Mouse (Mus musculus): ENCODE results near the gene Cap2. TPM values are rescaled to one million over a fixed set of nuclear protein-coding genes. Genes with fewer than 3 reads are reported as not detected.

The Cap2 gene
- polyA plus RNA-seq, 1 experiment from 2014 or later = 3.5 TPM

DNA sequence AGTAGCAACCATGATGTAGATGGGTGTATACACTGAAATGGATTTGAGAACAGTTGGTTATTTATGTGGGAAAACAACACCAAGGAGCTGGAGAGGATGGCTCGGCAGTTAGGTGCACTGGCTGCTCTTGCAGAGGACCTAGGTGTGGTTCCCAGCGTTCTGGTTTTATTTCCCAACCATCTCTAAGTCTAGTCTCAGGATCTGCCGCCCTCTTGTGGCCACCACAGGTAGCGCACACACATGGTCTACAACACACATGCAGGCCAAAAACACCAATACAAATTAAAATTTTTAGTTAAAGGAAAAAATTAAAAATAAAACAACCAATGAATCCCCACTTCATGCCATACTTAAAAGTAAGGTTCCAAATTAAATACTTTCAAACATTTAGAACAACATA lies 140.7 kb downstream of the Cap2 start:
- peaks cover 6% of the 10 kb centered on the region; the same call in 1 of the 2 replicates for H3K9me3 ChIP-seq (ENCODE audit: control insufficient read depth, low read length)
- no peak overlapping the region for H3K27ac ChIP-seq (ENCODE audit: low read depth, low read length)
- no peak for ATAC-seq (replicated peaks; ENCODE audit: low FRiP score)
- H3K4me2 ChIP-seq = no peak overlapping the region
- H3K36me3 ChIP-seq (ENCODE audit: control insufficient read depth, insufficient read depth, low read length) = 0 out of 2 replicates have a peak, but pooled peaks cover 2% of the 10 kb centered on the region
- H3K4me1 ChIP-seq (replicated peaks; ENCODE audit: control insufficient read depth, insufficient read depth, low read length) = no peaks in the 10 kb centered on the region
- 78% methylated on average over 4 of the region's 4 CpGs for WGBS
- H3K9ac ChIP-seq (ENCODE audit: low read depth, low read length) = no peak overlapping the region
- DNase-seq (ENCODE audit: low spot score) = no peak
- no peak overlapping the region for H3K4me3 ChIP-seq (ENCODE audit: low read depth, low read length)
- no peaks in the 10 kb centered on the region for H3K27me3 ChIP-seq (replicated peaks; ENCODE audit: control insufficient read depth, insufficient read depth, low read length)

DNA sequence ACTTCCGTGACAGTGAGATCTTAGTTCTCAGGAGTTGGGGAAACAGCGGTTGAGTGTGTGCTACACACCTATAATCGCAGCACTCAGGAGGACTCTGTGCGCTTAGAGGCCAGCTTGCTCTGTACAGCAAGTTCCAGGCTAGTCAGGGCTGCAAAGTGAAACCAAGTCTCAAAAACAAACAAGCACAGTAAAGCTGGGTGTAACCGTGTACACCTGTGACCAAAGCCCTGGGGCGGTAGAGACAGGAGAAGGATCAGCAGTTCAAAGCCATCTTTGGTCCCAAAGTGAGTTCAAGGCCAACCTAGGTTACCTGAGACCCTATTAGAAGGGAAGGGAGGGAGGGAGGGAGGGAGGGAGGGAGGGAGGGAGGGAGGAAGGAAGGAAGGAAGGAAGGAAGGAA lies 142.5 kb downstream of the Cap2 start:
- ATAC-seq (replicated peaks; ENCODE audit: low FRiP score) (no peak), DNase-seq (ENCODE audit: low spot score) (no peak)
- Histone ChIP-seq H3K4me1 (replicated peaks; ENCODE audit: control insufficient read depth, insufficient read depth, low read length) (no peaks in the 10 kb centered on the region), H3K9me3 (ENCODE audit: control insufficient read depth, low read length) (peaks cover 6% of the 10 kb centered on the region; the same call in 1 of the 2 replicates), H3K4me3 (ENCODE audit: low read depth, low read length) (no peak overlapping the region), H3K27me3 (replicated peaks; ENCODE audit: control insufficient read depth, insufficient read depth, low read length) (no peaks in the 10 kb centered on the region), H3K36me3 (ENCODE audit: control insufficient read depth, insufficient read depth, low read length) (0 out of 2 replicates have a peak, but pooled peaks cover 2% of the 10 kb centered on the region), H3K4me2 (no peak overlapping the region), H3K27ac (ENCODE audit: low read depth, low read length) (no peak overlapping the region), H3K9ac (ENCODE audit: low read depth, low read length) (no peak overlapping the region)
- WGBS = 85% methylated on average over 6 of the region's 6 CpGs

DNA sequence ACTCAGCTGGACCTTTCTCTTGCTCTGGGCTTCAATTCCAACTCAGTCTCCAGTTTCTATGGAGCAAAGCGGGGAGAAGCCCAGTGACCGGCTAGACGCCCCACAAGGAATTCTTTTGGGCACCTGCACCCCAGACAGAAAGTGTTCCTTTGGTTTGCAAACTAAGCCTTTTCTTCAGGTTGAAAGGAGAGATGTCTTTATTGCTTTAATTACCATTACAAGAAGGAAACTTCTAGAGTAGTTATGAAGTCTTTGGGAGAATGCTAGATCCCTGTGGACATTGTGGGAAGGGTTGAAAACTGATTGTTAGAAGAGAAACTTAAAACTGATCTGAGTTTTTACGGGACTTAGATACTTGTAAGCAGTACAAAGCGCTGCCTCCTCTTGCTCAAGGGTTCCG lies 143.8 kb downstream of the Cap2 start:
- no peak for DNase-seq (ENCODE audit: low spot score)
- H3K4me3 ChIP-seq (ENCODE audit: low read depth, low read length) = no peak overlapping the region
- H3K27me3 ChIP-seq (replicated peaks; ENCODE audit: control insufficient read depth, insufficient read depth, low read length) = no peaks in the 10 kb centered on the region
- H3K9me3 ChIP-seq (ENCODE audit: control insufficient read depth, low read length) = peaks cover 6% of the 10 kb centered on the region; the same call in 1 of the 2 replicates
- ATAC-seq (replicated peaks; ENCODE audit: low FRiP score) = no peak
- WGBS = 87% methylated on average over 6 of the region's 6 CpGs
- no peak overlapping the region for H3K4me2 ChIP-seq
- H3K9ac ChIP-seq (ENCODE audit: low read depth, low read length) = no peak overlapping the region
- no peak overlapping the region for H3K27ac ChIP-seq (ENCODE audit: low read depth, low read length)
- H3K36me3 ChIP-seq (ENCODE audit: control insufficient read depth, insufficient read depth, low read length) = 0 out of 2 replicates have a peak, but pooled peaks cover 2% of the 10 kb centered on the region
- no peaks in the 10 kb centered on the region for H3K4me1 ChIP-seq (replicated peaks; ENCODE audit: control insufficient read depth, insufficient read depth, low read length)

DNA sequence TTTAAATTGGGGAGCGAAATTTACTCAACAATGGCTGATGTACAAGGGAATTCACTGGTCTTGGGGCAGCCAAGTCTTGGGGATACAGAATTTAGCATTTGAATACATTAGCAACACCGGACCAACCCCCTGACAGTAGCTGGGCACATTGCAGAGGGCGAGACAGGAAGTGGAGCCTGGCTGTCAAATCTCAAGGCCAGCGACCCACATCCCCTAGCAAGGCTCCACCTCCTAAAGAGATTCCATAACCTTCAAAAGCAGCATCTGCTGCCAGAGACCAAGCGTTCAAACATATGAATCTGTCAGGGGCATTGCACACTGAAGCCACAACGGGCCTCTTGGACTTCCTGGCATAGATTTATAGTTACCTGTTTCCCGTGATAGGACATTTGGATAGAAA lies 150.2 kb downstream of the Cap2 start:
- no peak overlapping the region for H3K27ac ChIP-seq (ENCODE audit: low read depth, low read length)
- ATAC-seq (replicated peaks; ENCODE audit: low FRiP score) (no peak), DNase-seq (ENCODE audit: low spot score) (no peak)
- 75% methylated on average over 7 of the region's 7 CpGs for WGBS
- no peak overlapping the region for H3K4me3 ChIP-seq (ENCODE audit: low read depth, low read length)
- no peaks in the 10 kb centered on the region for H3K9me3 ChIP-seq (ENCODE audit: control insufficient read depth, low read length)
- H3K27me3 ChIP-seq (replicated peaks; ENCODE audit: control insufficient read depth, insufficient read depth, low read length) = no peaks in the 10 kb centered on the region
- H3K4me2 ChIP-seq = no peak overlapping the region
- no peaks in the 10 kb centered on the region for H3K36me3 ChIP-seq (ENCODE audit: control insufficient read depth, insufficient read depth, low read length)
- H3K4me1 ChIP-seq (replicated peaks; ENCODE audit: control insufficient read depth, insufficient read depth, low read length) = no peaks in the 10 kb centered on the region
- no peak overlapping the region for H3K9ac ChIP-seq (ENCODE audit: low read depth, low read length)

GRCm38 (mm10) chr13:46652671-46653070 lies 151.0 kb downstream of the Cap2 start:
- ATAC-seq (replicated peaks; ENCODE audit: low FRiP score) = no peak
- no peak overlapping the region for H3K9ac ChIP-seq (ENCODE audit: low read depth, low read length)
- H3K36me3 ChIP-seq (ENCODE audit: control insufficient read depth, insufficient read depth, low read length) = no peaks in the 10 kb centered on the region
- H3K4me2 ChIP-seq = no peak overlapping the region
- no peak overlapping the region for H3K4me3 ChIP-seq (ENCODE audit: low read depth, low read length)
- H3K9me3 ChIP-seq (ENCODE audit: control insufficient read depth, low read length) = no peaks in the 10 kb centered on the region
- DNase-seq (ENCODE audit: low spot score) = no peak
- H3K27ac ChIP-seq (ENCODE audit: low read depth, low read length) = no peak overlapping the region
- no peaks in the 10 kb centered on the region for H3K27me3 ChIP-seq (replicated peaks; ENCODE audit: control insufficient read depth, insufficient read depth, low read length)
- no peaks in the 10 kb centered on the region for H3K4me1 ChIP-seq (replicated peaks; ENCODE audit: control insufficient read depth, insufficient read depth, low read length)
- WGBS = 81% methylated on average over 7 of the region's 7 CpGs

- Histone ChIP-seq H3K27ac (ENCODE audit: low read depth, low read length) (no peak overlapping the region), H3K9me3 (ENCODE audit: control insufficient read depth, low read length) (no peaks in the 10 kb centered on the region), H3K4me3 (ENCODE audit: low read depth, low read length) (no peak overlapping the region), H3K9ac (ENCODE audit: low read depth, low read length) (no peak overlapping the region), H3K4me1 (replicated peaks; ENCODE audit: control insufficient read depth, insufficient read depth, low read length) (no peaks in the 10 kb centered on the region), H3K36me3 (ENCODE audit: control insufficient read depth, insufficient read depth, low read length) (no peaks in the 10 kb centered on the region), H3K27me3 (replicated peaks; ENCODE audit: control insufficient read depth, insufficient read depth, low read length) (no peaks in the 10 kb centered on the region), H3K4me2 (no peak overlapping the region)
- no peak for DNase-seq (ENCODE audit: low spot score)
- ATAC-seq (replicated peaks; ENCODE audit: low FRiP score) = no peak
- 79% methylated on average over 4 of the region's 4 CpGs for WGBS
Observed at GRCm38 (mm10) chr13:46653671-46654070, 152.0 kb downstream of the Cap2 start.

DNA sequence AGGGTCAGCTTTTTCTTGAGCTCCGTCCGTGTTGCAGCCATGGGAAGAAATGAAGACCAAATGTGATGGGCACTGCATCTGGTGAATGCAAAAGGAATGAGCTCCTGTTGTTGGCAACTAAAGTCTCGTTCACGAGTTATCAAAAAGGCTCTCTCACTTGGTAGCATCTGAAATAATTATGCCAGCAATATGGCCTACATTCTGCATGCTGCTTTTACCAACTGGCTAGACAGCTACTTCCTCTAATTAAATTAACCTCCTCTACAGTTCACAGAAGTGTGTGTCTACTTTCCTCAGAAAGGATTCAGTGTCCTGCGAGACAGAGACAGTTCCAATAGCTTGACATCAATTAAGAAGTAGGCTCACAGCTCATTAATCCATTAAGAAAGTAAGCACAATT lies 152.9 kb downstream of the Cap2 start:
- Histone ChIP-seq H3K36me3 (ENCODE audit: control insufficient read depth, insufficient read depth, low read length) (no peaks in the 10 kb centered on the region), H3K4me2 (no peak overlapping the region), H3K9me3 (ENCODE audit: control insufficient read depth, low read length) (no peaks in the 10 kb centered on the region), H3K27ac (ENCODE audit: low read depth, low read length) (no peak overlapping the region), H3K9ac (ENCODE audit: low read depth, low read length) (no peak overlapping the region), H3K27me3 (replicated peaks; ENCODE audit: control insufficient read depth, insufficient read depth, low read length) (no peaks in the 10 kb centered on the region), H3K4me1 (replicated peaks; ENCODE audit: control insufficient read depth, insufficient read depth, low read length) (no peaks in the 10 kb centered on the region), H3K4me3 (ENCODE audit: low read depth, low read length) (no peak overlapping the region)
- DNase-seq (ENCODE audit: low spot score) (no peak), ATAC-seq (replicated peaks; ENCODE audit: low FRiP score) (no peak)
- WGBS = 81% methylated on average over 5 of the region's 5 CpGs

- no peak overlapping the region for H3K4me2 ChIP-seq
- DNase-seq (ENCODE audit: low spot score) (no peak), ATAC-seq (replicated peaks; ENCODE audit: low FRiP score) (no peak)
- no peaks in the 10 kb centered on the region for H3K9me3 ChIP-seq (ENCODE audit: control insufficient read depth, low read length)
- no peaks in the 10 kb centered on the region for H3K36me3 ChIP-seq (ENCODE audit: control insufficient read depth, insufficient read depth, low read length)
- H3K27ac ChIP-seq (ENCODE audit: low read depth, low read length) = no peak overlapping the region
- no peak overlapping the region for H3K4me3 ChIP-seq (ENCODE audit: low read depth, low read length)
- WGBS = 80% methylated on average over 5 of the region's 5 CpGs
- H3K4me1 ChIP-seq (replicated peaks; ENCODE audit: control insufficient read depth, insufficient read depth, low read length) = no peaks in the 10 kb centered on the region
- H3K9ac ChIP-seq (ENCODE audit: low read depth, low read length) = no peak overlapping the region
- H3K27me3 ChIP-seq (replicated peaks; ENCODE audit: control insufficient read depth, insufficient read depth, low read length) = no peaks in the 10 kb centered on the region
Observed at GRCm38 (mm10) chr13:46659211-46659610, 157.6 kb downstream of the Cap2 start.

DNA sequence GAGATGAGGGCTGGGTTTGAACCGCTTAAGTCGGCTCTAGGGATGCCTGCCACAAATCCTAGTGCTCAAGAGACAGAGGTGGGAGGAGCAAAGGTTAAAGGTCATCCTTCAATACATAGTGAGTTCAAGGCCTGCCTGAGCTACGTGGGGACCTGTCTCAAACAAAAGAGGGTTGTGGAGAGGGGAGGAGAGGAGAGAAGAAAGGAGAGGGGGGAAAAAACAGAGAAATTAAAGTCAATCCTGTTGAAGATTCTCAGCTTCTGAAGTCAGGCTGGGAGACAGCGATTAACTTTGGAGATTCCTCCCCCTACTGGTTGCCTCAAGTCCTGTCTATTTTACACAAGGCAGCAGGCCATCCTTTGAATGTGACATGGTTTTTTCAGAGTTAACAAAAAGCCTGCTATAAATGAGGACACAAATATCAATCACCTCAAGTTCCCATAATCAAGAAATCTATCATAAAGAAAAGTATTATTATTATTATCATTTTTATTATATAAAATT lies 161.9 kb downstream of the Cap2 start:
- no peak overlapping the region for H3K4me3 ChIP-seq (ENCODE audit: low read depth, low read length)
- WGBS = 39% methylated on average over 4 of the region's 4 CpGs
- H3K27ac ChIP-seq (ENCODE audit: low read depth, low read length) = no peak overlapping the region
- H3K36me3 ChIP-seq (ENCODE audit: control insufficient read depth, insufficient read depth, low read length) = no peaks in the 10 kb centered on the region
- H3K9me3 ChIP-seq (ENCODE audit: control insufficient read depth, low read length) = no peaks in the 10 kb centered on the region
- H3K4me2 ChIP-seq = no peak overlapping the region
- H3K4me1 ChIP-seq (replicated peaks; ENCODE audit: control insufficient read depth, insufficient read depth, low read length) = no peaks in the 10 kb centered on the region
- H3K9ac ChIP-seq (ENCODE audit: low read depth, low read length) = no peak overlapping the region
- ATAC-seq (replicated peaks; ENCODE audit: low FRiP score) = no peak
- DNase-seq (ENCODE audit: low spot score) = no peak
- no peaks in the 10 kb centered on the region for H3K27me3 ChIP-seq (replicated peaks; ENCODE audit: control insufficient read depth, insufficient read depth, low read length)
